Mouse (Mus musculus) heart, embryonic 15.5 days (tissue): ENCODE results near the gene Atp2c2. TPM values are rescaled to one million over a fixed set of nuclear protein-coding genes. Genes with fewer than 3 reads are reported as not detected.

ENCODE experiments used
- ATAC-seq: fragments of 200-750 bp; cut with Nextera tagmentation; replicated peaks from 2 replicates; pipeline ENCODE4 v1.8.0; 2017; ENCODE audit warnings: low read depth, moderate TSS enrichment; ENCODE audit not compliant: insufficient number of reproducible peaks, insufficient read depth, low FRiP score
- H3K27ac ChIP-seq: fragments of 300-500 bp; sonication (generic); 2 replicates; pipeline ENCODE4 v1.5.1; 2015; ENCODE audit warnings: mild to moderate bottlenecking, inconsistent platforms
- H3K27me3 ChIP-seq: fragments of 300-500 bp; sonication (generic); 2 replicates; pipeline ENCODE4 v1.6.1; 2015; ENCODE audit warnings: inconsistent platforms
- H3K36me3 ChIP-seq: fragments of 300-500 bp; sonication (generic); 2 replicates; pipeline ENCODE4 v1.6.1; 2015; ENCODE audit warnings: mild to moderate bottlenecking, inconsistent platforms
- H3K4me1 ChIP-seq: fragments of 300-500 bp; sonication (generic); replicated peaks from 2 replicates; pipeline ENCODE4 v1.6.1; 2015; ENCODE audit warnings: inconsistent platforms
- H3K4me2 ChIP-seq: fragments of 300-500 bp; sonication (generic); 2 replicates; pipeline ENCODE4 v1.6.1; 2015; ENCODE audit warnings: inconsistent platforms, mild to moderate bottlenecking, moderate library complexity
- H3K4me3 ChIP-seq: fragments of 300-500 bp; sonication (generic); 2 replicates; pipeline ENCODE4 v1.5.1; 2015; ENCODE audit warnings: mild to moderate bottlenecking, inconsistent platforms
- H3K9ac ChIP-seq: fragments of 300-500 bp; sonication (generic); 2 replicates; pipeline ENCODE4 v1.6.1; 2015; ENCODE audit warnings: mild to moderate bottlenecking, inconsistent platforms
- H3K9me3 ChIP-seq: fragments of 300-500 bp; sonication (generic); replicated peaks from 2 replicates; pipeline ENCODE4 v1.6.1; 2016; ENCODE audit warnings: inconsistent platforms
- WGBS: fragments of 180-500 bp; shearing (Covaris S2); methylation state at CpG from one replicate; pipeline ENCODE4 v1.1.7; 2015; ENCODE audit warnings: mixed read lengths; 5-methylcytosine and 5-hydroxymethylcytosine counted together
- polyA plus RNA-seq: library from polyadenylated mRNA; unstranded; fragments of >200 nt; fragmentation: Nextera tagmentation; extraction: Ambion mirVana; gene quantifications from 2 replicates; pipeline ENCODE4 v1.2.1, GENCODE M21; 2015

The Atp2c2 gene
- polyA plus RNA-seq, 1 experiment from 2014 or later, result 0.13 TPM

DNA sequence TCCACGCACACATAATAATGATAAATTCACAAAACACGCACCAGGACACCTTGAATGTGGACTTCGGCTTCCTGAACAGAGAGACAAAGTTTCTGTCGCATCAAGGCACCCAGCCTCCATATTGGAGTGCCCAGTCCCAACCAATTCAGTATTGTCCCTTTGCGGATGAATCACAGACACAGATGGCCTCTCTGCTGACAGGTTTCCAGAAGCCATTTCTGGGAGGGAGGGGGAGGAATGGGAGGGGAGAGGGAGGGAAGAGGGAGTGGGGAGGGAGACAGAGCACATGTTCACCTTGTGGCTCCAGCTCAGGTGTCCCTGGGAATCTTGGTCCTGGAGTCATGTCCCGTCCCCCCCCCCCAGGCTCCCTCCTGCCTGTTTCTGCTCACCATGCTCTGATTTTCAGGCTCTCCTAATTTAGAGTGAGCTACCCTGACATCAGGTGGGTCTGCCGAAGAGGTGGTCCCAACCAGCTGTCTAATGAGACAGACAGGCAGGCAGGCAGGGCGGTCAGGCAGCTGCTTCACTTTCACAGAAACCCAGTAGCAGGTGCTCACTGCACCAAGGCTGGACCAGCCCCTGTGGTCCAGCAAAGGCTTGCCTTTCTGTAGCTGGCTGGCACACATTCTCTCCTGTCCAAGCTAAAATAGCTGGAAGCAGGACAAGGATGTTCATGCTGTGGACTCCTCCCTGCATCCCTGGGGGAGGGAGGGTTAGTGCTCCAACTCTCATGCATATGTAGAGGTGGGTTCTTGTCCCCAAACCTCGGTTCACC, 89.0 kb downstream of the Atp2c2 start:
- 82% methylated on average over 9 of the region's 9 CpGs for WGBS
- Histone ChIP-seq H3K27me3 (no peaks in the 10 kb centered on the region), H3K36me3 (no peaks in the 10 kb centered on the region), H3K4me3 (no peak overlapping the region), H3K4me1 (peaks cover 13% of the 10 kb centered on the region), H3K4me2 (no peak overlapping the region), H3K9me3 (no peaks in the 10 kb centered on the region), H3K27ac (no peak overlapping the region), H3K9ac (no peak overlapping the region)
- ATAC-seq, result no peak

DNA sequence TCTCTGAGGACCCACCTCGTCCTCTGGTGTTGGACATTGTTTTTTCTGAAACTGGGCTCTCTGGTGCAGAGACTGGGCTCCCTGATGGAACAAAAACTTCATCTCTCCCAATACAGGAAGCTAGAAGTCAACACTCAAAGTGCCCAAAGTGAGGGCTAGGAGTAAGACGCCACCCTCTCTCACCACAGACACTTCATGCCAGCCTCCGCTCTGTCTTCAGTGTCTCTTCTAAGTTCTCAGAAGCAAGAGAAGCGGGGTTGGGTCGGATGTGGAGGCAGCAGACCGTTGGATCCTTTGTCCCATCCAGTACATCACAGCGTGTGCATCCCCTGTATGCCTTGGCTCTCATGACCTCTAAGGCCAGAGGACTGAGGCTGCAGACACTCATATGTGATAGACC, 89.8 kb downstream of the Atp2c2 start:
- H3K36me3 ChIP-seq, result no peaks in the 10 kb centered on the region
- no peak for ATAC-seq
- peaks cover 12% of the 10 kb centered on the region for H3K4me1 ChIP-seq
- WGBS, result 83% methylated on average over 7 of the region's 7 CpGs
- no peaks in the 10 kb centered on the region for H3K27me3 ChIP-seq
- no peak overlapping the region for H3K27ac ChIP-seq
- H3K4me3 ChIP-seq, result no peak overlapping the region
- no peak overlapping the region for H3K9ac ChIP-seq
- no peaks in the 10 kb centered on the region for H3K9me3 ChIP-seq
- H3K4me2 ChIP-seq, result no peak overlapping the region

DNA sequence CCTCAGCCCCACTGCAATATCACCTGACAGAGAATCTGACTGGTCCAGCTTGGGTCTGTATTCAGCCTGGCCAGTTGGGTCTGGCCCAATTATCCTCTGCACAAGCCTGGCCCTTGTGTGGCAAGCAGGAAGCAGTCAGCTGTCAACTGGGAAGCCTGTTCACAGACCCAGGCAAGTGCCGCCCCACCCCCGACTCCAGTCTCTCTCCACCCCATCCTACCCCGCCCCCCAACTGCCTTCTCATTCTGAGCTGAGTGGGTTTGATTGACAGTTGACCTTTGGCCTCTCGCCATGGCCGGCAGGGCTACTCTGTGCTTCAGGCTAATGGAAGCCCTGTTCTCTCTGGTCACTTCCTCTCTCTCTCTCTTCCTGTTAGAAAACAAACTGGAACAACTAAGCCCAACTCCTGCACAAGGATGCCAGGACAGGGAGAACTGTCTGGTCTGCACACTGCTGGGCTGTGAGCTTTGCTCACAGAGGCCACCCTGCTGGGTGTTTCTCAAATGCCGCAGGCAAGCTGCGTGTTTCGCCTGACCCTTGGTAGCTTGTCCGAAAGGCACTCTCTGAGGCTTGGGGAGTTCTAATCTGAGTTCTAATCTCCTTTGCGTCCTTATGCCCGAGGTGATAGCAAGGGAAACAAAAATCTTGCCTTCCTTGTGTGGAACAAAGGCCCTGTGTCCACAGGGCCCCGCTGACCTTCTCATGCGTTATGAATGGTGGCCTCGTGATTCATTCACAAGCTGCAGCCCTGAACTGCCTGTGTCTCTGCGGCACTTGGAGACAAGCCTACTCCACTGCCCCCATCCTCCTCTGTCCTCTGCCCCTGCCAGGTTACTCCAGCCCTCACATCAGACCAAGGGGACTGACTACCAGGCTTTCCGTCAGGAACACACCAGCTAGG, 92.2 kb downstream of the Atp2c2 start:
- H3K4me3 ChIP-seq, result no peak overlapping the region
- H3K4me1 ChIP-seq, result peaks cover 8% of the 10 kb centered on the region
- H3K36me3 ChIP-seq, result no peaks in the 10 kb centered on the region
- ATAC-seq, result 0 out of 2 replicates have a peak, but pooled peaks have one; percentile 41
- no peaks in the 10 kb centered on the region for H3K27me3 ChIP-seq
- no peaks in the 10 kb centered on the region for H3K9me3 ChIP-seq
- WGBS, result 43% methylated on average over 16 of the region's 16 CpGs
- no peak overlapping the region for H3K9ac ChIP-seq
- no peak overlapping the region for H3K27ac ChIP-seq
- no peak overlapping the region for H3K4me2 ChIP-seq

DNA sequence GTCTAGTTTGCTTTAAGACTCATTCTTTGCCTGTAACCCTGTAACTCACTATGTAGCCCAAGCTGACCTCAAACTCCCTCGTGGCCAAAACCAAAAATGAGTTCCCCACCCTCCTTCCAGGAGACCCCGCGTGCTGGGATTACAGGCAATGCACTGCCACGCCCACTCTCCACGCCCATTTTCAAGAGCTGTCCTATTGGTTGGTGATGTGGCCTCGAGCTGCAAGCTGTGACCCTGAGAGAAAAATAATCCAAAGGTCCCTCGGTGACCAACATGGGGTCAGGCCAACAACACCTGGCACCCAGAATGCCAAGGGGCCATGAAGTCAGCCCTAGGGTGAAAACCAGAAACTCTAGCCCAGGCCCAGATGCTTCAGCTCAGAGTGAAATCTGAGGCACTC, 94.9 kb downstream of the Atp2c2 start:
- Histone ChIP-seq H3K36me3 (no peaks in the 10 kb centered on the region), H3K27me3 (no peaks in the 10 kb centered on the region), H3K27ac (no peak overlapping the region), H3K9me3 (no peaks in the 10 kb centered on the region), H3K9ac (no peak overlapping the region), H3K4me1 (peaks cover 18% of the 10 kb centered on the region), H3K4me3 (no peak overlapping the region), H3K4me2 (no peak overlapping the region)
- ATAC-seq, result no peak
- 59% methylated on average over 7 of the region's 7 CpGs for WGBS

DNA sequence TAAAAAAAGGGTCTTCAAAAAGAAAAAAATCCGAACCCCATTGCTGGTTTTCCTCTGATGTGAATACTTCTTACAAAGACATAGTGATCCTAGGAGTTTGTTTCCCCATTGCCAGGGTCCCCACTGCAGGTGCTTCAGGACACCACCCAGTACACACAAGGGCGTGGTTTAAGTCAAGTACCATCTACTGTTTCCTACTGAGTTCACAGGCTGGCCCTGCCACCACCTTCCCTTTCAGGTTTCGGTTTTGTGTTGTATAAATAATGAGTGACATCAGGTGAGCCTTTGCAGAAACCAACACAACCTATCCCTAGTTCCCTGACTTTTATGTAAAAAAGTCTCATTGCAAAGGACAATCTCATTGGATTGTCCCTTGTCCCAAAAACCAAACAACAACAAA, 95.8 kb downstream of the Atp2c2 start:
- H3K4me3 ChIP-seq, result no peak overlapping the region
- H3K4me1 ChIP-seq, result peaks cover 18% of the 10 kb centered on the region
- no peak overlapping the region for H3K9ac ChIP-seq
- H3K9me3 ChIP-seq, result no peaks in the 10 kb centered on the region
- no peak for ATAC-seq
- no peak overlapping the region for H3K27ac ChIP-seq
- no peak overlapping the region for H3K4me2 ChIP-seq
- H3K36me3 ChIP-seq, result no peaks in the 10 kb centered on the region
- H3K27me3 ChIP-seq, result no peaks in the 10 kb centered on the region
- WGBS, result 89% methylated on average over 3 of the region's 3 CpGs

DNA sequence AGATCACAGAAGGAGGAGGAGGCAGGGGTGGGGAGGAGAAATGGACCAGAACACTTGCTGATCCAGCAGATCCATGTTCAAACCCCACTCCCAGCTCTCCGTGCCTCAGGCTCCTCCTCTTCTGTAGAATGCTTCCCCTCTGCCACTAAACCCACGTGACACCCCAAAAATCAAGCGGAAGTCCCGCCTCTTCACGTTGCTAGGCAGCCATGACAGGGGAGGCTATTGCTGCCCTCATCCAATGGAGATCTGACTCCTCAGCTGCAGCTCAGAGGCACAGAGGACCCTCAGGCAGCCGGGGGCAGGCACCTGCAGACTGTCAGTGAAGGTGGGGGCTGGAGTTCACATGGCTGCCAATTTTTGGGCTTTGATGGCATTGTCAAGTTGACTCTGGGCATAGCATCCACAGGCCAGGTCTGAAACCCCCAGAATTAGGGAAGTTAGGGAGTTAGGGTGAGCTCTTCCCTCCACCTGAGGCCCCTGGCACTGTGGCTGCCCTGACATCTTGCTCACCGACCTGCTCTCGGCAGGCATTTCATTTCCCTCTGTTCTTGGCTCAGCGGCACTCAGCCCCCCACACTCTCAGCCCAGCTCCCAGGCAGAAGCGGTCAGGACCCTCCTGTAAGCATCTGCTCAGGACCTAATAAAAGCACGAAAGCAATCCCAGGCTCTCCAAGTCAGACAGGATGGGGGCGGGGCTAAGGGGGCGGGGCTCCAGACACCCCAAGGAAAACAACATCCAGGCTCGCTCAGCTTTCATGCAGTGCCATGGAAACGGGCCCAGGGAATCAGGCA, 98.6 kb downstream of the Atp2c2 start:
- H3K27me3 ChIP-seq, result no peaks in the 10 kb centered on the region
- H3K36me3 ChIP-seq, result no peaks in the 10 kb centered on the region
- WGBS, result 5% methylated on average over 15 of the region's 15 CpGs
- H3K9me3 ChIP-seq, result no peaks in the 10 kb centered on the region
- peak; percentile 64 for ATAC-seq
- peaks cover 11% of the 10 kb centered on the region for H3K4me1 ChIP-seq
- H3K4me3 ChIP-seq, result peak overlapping the region; percentile 13; the same call in 1 of the 2 replicates
- H3K27ac ChIP-seq, result peak overlapping the region; percentile 34
- H3K9ac ChIP-seq, result no peak overlapping the region
- H3K4me2 ChIP-seq, result peak overlapping the region; percentile 52

DNA sequence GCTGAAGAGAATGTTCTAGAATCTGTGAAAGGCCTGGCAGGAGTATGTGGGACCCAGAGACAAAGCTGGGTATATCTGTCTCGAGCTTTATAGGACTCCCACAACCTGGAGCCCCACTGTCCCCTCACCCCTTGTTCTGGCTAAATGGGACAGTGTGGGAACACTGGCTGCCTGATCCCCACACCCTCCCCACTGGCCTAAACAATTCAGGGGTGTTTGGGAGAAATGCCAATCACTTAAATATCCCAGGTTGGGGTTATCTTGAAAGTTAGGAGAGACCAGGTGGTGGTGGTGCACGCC, 99.1 kb downstream of the Atp2c2 start:
- H3K27me3 ChIP-seq, result no peaks in the 10 kb centered on the region
- peaks cover 11% of the 10 kb centered on the region for H3K4me1 ChIP-seq
- no peaks in the 10 kb centered on the region for H3K9me3 ChIP-seq
- H3K4me3 ChIP-seq, result no peak overlapping the region
- H3K4me2 ChIP-seq, result peak overlapping the region; percentile 52
- H3K36me3 ChIP-seq, result no peaks in the 10 kb centered on the region
- no peak overlapping the region for H3K9ac ChIP-seq
- no peak overlapping the region for H3K27ac ChIP-seq
- ATAC-seq, result no peak
- WGBS, result 63% methylated on average over 2 of the region's 2 CpGs

DNA sequence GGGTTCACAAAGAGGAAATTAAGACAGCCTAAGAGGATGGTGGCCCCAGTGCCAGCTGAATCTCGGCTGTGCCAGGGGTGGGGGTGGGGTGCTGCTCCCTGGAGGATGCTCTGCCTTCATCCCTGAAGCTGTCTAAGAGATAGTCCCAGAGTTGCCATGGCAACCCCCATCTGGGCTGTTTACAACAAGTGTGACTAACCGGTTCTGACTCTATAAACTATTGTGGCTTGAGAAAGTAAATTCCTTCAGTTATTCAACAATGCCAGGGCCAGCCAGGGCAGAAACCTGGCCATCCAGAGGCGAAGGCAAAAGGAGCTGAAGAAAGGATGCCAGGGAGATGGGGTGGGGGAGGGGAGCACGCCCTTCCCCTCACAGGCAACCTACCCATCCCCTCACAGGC, 101.4 kb downstream of the Atp2c2 start:
- no peak overlapping the region for H3K27ac ChIP-seq
- WGBS, result 31% methylated on average over 4 of the region's 4 CpGs
- ATAC-seq, result no peak

DNA sequence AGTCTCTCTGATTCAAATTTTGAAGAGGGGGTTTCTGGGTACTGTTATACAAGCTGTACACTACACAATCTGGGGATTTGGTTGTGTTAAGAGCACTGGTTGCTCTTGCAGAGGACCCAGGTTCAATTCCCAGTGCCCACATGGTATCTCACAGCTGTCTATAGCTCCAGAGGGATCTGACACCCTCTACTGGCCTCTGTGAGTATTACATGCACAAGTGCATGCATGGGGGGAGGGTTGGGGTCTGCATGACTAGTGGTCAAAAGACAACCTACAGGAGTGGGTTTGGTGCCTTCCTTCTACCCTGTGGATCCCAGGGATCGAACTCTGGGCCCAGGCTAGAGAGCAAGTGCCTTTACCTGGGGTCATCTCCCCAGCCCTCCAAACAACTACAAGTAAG, 102.8 kb downstream of the Atp2c2 start:
- H3K9me3 ChIP-seq, result no peaks in the 10 kb centered on the region
- H3K4me3 ChIP-seq, result no peak overlapping the region
- WGBS, result 94% methylated on average over 1 of the region's 1 CpGs
- H3K27me3 ChIP-seq, result no peaks in the 10 kb centered on the region
- H3K9ac ChIP-seq, result no peak overlapping the region
- H3K4me1 ChIP-seq, result peaks cover 17% of the 10 kb centered on the region
- H3K4me2 ChIP-seq, result no peak overlapping the region
- no peaks in the 10 kb centered on the region for H3K36me3 ChIP-seq
- no peak for ATAC-seq
- no peak overlapping the region for H3K27ac ChIP-seq

More for the DNA sequence above, 101.4 kb downstream of the Atp2c2 start:
- H3K9ac ChIP-seq, result no peak overlapping the region
- no peaks in the 10 kb centered on the region for H3K27me3 ChIP-seq
- H3K36me3 ChIP-seq, result no peaks in the 10 kb centered on the region
- no peaks in the 10 kb centered on the region for H3K9me3 ChIP-seq
- peaks cover 11% of the 10 kb centered on the region for H3K4me1 ChIP-seq
- H3K4me2 ChIP-seq, result no peak overlapping the region
- H3K4me3 ChIP-seq, result no peak overlapping the region

DNA sequence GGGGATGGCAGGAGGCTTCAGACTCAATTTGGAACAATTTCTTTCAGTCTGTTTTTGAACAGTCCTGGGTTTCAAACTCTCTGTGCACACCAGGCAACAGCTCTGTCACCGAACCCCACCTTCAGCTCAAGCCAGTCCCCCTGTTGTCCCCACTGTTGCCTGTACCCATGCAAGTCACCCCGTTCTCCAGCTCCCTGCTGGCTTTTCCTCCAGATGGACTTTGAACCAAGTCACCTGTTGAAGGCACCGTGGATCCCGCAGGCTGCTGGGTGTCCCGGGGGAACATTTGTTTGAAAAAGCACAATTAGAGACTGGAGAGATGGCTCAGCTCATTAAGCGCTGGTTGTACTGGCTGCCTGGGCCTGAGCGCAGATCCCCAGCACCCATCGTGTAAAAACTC, 105.5 kb downstream of the Atp2c2 start:
- Histone ChIP-seq H3K27ac (no peak overlapping the region), H3K4me1 (0 out of 2 replicates have a peak, but pooled peaks cover 6% of the 10 kb centered on the region), H3K9me3 (no peaks in the 10 kb centered on the region), H3K36me3 (no peaks in the 10 kb centered on the region), H3K27me3 (no peaks in the 10 kb centered on the region), H3K9ac (no peak overlapping the region), H3K4me2 (no peak overlapping the region), H3K4me3 (no peak overlapping the region)
- WGBS, result 77% methylated on average over 8 of the region's 8 CpGs
- no peak for ATAC-seq
